Mouse (Mus musculus) neural tube, embryonic 12.5 days (tissue): ENCODE data around the gene Fubp1. TPM values are rescaled to one million over a fixed set of nuclear protein-coding genes. Genes with fewer than 3 reads are reported as not detected.

ENCODE experiments used
- ATAC-seq: fragments of 200-750 bp; cut with Nextera tagmentation; 2 replicates; pipeline ENCODE4 v1.8.0; 2017; ENCODE audit warnings: low read depth, mild to moderate bottlenecking, moderate TSS enrichment, moderate library complexity; ENCODE audit not compliant: low FRiP score
- H3K27ac ChIP-seq: fragments of 300-500 bp; sonication (generic); 2 replicates; pipeline ENCODE4 v1.5.1; 2016
- H3K27me3 ChIP-seq: fragments of 300-500 bp; sonication (generic); replicated peaks from 2 replicates; pipeline ENCODE4 v1.6.1; 2016; ENCODE audit warnings: mild to moderate bottlenecking
- H3K36me3 ChIP-seq: fragments of 300-500 bp; sonication (generic); 2 replicates; pipeline ENCODE4 v1.6.1; 2016; ENCODE audit warnings: mild to moderate bottlenecking
- H3K4me1 ChIP-seq: fragments of 300-500 bp; sonication (generic); 2 replicates; pipeline ENCODE4 v1.6.1; 2016
- H3K4me2 ChIP-seq: fragments of 300-500 bp; sonication (generic); replicated peaks from 2 replicates; pipeline ENCODE4 v1.6.1; 2016; ENCODE audit warnings: mild to moderate bottlenecking
- H3K4me3 ChIP-seq: fragments of 300-500 bp; sonication (generic); 2 replicates; pipeline ENCODE4 v1.5.1; 2016
- H3K9ac ChIP-seq: fragments of 300-500 bp; sonication (generic); 2 replicates; pipeline ENCODE4 v1.6.1; 2016; ENCODE audit warnings: mild to moderate bottlenecking
- H3K9me3 ChIP-seq: fragments of 300-500 bp; sonication (generic); 2 replicates; pipeline ENCODE4 v1.6.1; 2016; ENCODE audit warnings: mild to moderate bottlenecking
- WGBS: fragments of 180-500 bp; shearing (Covaris S2); methylation state at CpG from one replicate; pipeline ENCODE4 v1.1.7; 2016; 5-methylcytosine and 5-hydroxymethylcytosine counted together
- polyA plus RNA-seq: library from polyadenylated mRNA; unstranded; fragments of >200 nt; fragmentation: Nextera tagmentation; extraction: Ambion mirVana; gene quantifications from 2 replicates; pipeline ENCODE4 v1.2.1, GENCODE M21; 2016

Gene Fubp1
- polyA plus RNA-seq: 337 and 352 TPM in 2 replicates

DNA sequence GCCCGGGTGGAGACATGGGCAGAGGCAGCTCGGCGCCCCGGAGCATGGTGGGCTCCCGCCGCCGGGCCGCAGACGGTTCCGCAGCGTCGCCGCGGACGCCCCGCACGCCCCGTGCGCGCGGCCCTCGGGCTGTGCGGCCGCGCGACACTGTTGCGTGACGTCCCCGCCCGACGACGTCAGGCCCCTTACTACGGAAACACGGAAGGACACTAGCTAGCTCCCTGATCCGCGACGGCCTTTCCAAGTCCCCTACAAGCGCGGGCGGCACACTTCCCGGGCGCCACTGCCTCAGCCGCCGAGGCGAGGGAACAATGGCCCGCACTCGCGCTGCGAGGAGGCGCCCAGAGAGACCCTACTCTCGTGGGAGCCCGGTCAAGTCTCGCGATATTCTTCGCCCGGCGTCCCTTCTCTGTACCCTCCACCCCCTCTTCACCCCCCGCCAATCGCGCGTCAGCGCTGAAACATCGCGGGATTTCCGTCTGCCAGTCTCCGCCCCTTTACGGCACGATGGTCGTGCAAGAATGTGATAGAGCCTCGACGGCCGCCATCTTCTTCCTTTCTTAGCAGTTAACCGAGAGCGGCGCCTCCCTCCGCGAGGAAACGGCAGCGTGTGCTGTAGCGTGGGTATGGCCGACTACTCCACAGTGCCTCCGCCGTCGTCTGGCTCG, at the start of gene Fubp1, which contains the start of gene Dnajb4:
Gene Fubp1, plus strand, starts transcription at position 456 of the 668 bp plus-strand sequence.
Gene Dnajb4, minus strand, starts transcription at position 336 of the 668 bp plus-strand sequence.
- Histone ChIP-seq H3K27me3 (no peaks in the 10 kb centered on the region), H3K9ac (peak within 1 kb of the TSS; percentile 100), H3K9me3 (no peaks in the 10 kb centered on the region), H3K36me3 (no peaks in the 10 kb centered on the region; the same call in 1 of the 2 replicates), H3K4me1 (peaks cover 27% of the 10 kb centered on the region), H3K4me3 (peak within 1 kb of the TSS; percentile 93), H3K4me2 (peak within 1 kb of the TSS; percentile 97), H3K27ac (peak within 1 kb of the TSS; percentile 98)
- ATAC-seq: peak; percentile 96
- under 1% methylated on average over 83 of the region's 85 CpGs for WGBS

DNA sequence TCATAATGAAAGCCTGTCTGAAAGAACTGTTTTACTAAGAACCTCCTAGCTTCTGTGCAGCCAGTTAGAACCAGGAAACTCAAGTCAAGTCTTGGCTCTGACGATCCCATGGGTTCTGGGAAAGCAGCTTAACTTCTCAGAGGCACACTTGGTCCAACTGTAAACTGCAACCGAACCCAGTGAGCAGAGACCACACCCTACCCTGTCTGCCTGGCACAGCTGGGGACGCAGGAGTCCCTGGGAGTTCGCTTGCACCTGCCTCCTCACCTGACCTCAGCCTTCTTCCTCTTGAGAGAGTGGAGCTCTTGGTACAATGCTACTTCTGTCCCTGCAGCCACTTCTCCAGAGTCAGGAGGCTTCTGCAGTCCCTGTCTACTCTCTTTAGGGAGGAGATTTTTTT, 49.6 kb upstream of the Fubp1 start:
- no peak for ATAC-seq
- Histone ChIP-seq H3K4me2 (no peak overlapping the region), H3K9ac (no peak overlapping the region), H3K4me1 (peaks cover 3% of the 10 kb centered on the region; the same call in 1 of the 2 replicates), H3K36me3 (no peaks in the 10 kb centered on the region), H3K4me3 (no peak overlapping the region), H3K27ac (no peak overlapping the region), H3K27me3 (peaks cover 7% of the 10 kb centered on the region), H3K9me3 (no peaks in the 10 kb centered on the region)
- WGBS: 62% methylated on average over 4 of the region's 4 CpGs

DNA sequence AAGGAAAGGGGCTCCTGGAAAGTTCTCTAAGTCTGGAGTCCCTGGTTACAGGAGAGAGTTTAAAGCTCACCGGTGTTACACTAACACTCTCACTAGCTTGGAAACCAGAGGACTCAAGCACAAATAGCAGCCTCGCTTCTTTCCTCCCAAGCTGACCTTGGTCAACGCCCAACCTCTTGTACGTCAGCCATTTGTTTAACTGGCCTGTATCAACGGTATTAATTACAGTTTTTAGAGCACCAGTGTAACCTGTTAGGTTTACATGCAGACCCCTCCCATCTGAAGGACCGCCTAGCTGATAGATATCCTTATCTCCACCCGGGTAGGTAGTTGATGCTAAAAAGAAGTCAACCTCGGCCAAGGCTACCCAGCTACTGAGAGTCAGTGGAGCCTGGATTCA, 46.9 kb upstream of the Fubp1 start:
- Histone ChIP-seq H3K27me3 (peaks cover 14% of the 10 kb centered on the region), H3K4me3 (no peak overlapping the region), H3K4me1 (peaks cover 20% of the 10 kb centered on the region), H3K4me2 (no peak overlapping the region), H3K9ac (no peak overlapping the region), H3K36me3 (no peaks in the 10 kb centered on the region), H3K9me3 (no peaks in the 10 kb centered on the region), H3K27ac (no peak overlapping the region)
- 91% methylated on average over 8 of the region's 8 CpGs for WGBS
- no peak for ATAC-seq

DNA sequence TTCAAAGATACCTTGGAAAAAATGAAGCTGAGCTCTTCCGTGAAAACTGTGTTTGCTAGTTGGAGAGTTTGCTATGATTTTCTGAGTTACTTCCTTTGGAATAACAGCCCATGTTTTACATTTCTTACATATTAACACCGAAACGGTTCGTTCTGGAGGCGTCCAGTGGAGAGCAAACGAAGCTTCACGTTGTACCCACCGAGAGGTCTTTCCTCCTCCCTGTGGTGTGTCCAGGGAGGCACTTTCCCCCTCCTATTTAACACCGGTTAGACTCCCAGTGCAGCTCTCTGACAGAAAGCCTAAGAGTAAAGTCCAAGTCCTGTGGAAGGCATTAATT, 45.2 kb upstream of the Fubp1 start:
- WGBS: 30% methylated on average over 9 of the region's 9 CpGs
- Histone ChIP-seq H3K27ac (no peak overlapping the region), H3K36me3 (no peaks in the 10 kb centered on the region), H3K27me3 (peaks cover 14% of the 10 kb centered on the region), H3K9ac (no peak overlapping the region), H3K9me3 (no peaks in the 10 kb centered on the region), H3K4me1 (peaks cover 20% of the 10 kb centered on the region), H3K4me2 (peak overlapping the region; percentile 98), H3K4me3 (peak overlapping the region; percentile 52)
- ATAC-seq: no peak

DNA sequence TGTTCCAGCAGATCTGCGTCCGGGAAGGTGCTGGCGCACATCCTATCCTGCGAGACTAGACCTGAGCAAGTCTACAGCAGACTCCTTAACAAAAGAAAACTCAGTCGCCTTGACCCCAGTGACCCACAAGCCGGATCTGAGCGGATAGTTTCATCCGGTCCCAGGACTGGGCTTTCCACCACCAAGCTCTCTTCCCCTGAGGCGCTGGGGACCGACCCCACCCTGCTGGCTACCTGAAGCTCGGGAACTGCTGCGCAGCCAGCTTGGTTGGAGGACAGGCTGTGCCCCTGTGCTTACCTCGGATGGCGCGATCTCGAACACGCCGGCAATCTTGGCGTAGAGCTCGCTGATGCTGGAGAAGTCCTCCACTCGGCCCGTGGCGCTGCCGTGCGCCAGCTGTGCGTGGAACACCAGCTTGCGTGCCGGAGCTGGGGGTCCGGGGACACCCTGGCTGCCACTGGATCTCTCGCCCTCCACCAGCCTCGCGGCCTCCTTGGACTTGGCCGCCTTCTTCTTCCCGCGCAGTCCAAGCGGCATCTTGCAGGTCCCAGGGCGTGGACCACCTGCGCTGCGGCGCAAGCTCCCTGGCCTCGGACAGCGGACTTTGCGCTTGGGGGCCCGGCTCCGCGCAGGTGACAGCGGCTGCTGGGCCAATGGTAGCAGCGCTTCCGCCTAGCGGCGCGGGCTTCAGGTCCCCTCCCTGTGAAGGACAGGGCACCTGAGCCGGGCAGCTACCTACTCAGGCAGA, 44.7 kb upstream of the Fubp1 start:
- Histone ChIP-seq H3K27ac (no peak overlapping the region), H3K9me3 (no peaks in the 10 kb centered on the region), H3K36me3 (no peaks in the 10 kb centered on the region), H3K27me3 (peaks cover 14% of the 10 kb centered on the region), H3K9ac (peak overlapping the region; percentile 69), H3K4me3 (peak overlapping the region; percentile 52), H3K4me2 (peak overlapping the region; percentile 98), H3K4me1 (peaks cover 20% of the 10 kb centered on the region)
- peak; percentile 65 for ATAC-seq
- 2% methylated on average over 53 of the region's 53 CpGs for WGBS

DNA sequence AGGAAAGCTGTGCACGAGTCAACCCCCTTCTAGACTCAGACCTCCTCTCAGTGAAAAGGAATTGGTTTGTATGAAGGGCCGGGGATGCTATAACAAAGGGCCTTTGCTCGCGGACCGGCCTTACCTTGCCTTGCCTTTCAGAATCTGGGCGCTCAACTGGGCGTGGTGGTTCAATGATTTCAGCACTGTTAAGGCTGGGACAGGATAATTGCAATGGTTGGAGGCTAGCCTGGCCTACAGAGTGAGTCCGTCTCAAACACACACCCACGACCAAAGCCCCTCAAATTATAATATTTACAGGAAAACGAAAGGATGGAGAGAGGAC, 44.2 kb upstream of the Fubp1 start, which contains the start of gene Gipc2:
Gene Gipc2, minus strand, starts transcription at position 132 of the 325 bp plus-strand sequence.
- H3K36me3 ChIP-seq: no peaks in the 10 kb centered on the region
- H3K27me3 ChIP-seq: peaks cover 14% of the 10 kb centered on the region
- peaks cover 20% of the 10 kb centered on the region for H3K4me1 ChIP-seq
- peak within 1 kb of the TSS; percentile 52 for H3K4me3 ChIP-seq
- peak within 1 kb of the TSS; percentile 69 for H3K9ac ChIP-seq
- WGBS: 7% methylated on average over 10 of the region's 10 CpGs
- peak; percentile 48 for ATAC-seq
- H3K4me2 ChIP-seq: peak within 1 kb of the TSS; percentile 98
- no peaks in the 10 kb centered on the region for H3K9me3 ChIP-seq
- no peak within 1 kb of the TSS for H3K27ac ChIP-seq

DNA sequence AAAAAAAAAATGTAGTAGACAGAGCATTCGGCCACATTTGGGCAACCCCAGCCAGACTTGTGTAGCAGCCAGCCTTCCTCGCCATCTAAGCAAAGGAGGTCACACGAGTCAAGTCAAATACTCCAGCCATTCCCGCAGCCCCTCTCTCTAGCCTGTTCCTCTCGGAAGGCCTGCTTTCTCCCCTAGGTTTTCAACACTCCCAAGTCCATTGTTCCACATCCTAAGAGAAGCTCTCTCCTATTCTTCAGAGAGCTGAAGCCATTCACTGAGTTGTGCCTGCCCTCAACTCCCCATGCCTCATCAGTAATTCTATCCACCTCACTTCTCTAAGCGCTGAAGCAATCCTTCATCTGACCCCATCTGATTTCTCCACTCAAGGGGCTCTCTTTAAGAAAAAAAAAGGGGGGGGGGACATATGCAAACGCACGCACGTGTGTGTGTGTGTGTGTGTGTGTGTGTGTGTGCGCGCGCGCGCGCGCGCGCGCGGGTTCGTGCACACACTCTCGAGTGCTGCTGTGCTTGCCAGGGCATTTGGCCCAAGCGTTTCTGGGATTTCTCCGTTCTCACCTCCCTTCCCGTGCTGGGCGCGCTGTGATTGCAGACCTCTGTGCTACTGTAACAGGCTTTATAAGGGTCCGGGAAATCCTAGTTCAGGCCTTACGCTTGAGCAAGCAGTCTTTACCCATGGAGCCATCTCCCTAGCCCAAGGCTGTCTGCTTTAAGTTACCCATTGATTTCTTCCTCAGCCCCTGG, 43.3 kb upstream of the Fubp1 start:
- H3K9ac ChIP-seq: no peak overlapping the region
- 0 out of 2 replicates have a peak, but pooled peaks have one; percentile 25 for ATAC-seq
- H3K9me3 ChIP-seq: no peaks in the 10 kb centered on the region
- H3K4me3 ChIP-seq: peak overlapping the region; percentile 18; the same call in 1 of the 2 replicates
- no peaks in the 10 kb centered on the region for H3K36me3 ChIP-seq
- 12% methylated on average over 29 of the region's 29 CpGs for WGBS
- peaks cover 20% of the 10 kb centered on the region for H3K4me1 ChIP-seq
- peaks cover 14% of the 10 kb centered on the region for H3K27me3 ChIP-seq
- H3K4me2 ChIP-seq: peak overlapping the region; percentile 98
- no peak overlapping the region for H3K27ac ChIP-seq

DNA sequence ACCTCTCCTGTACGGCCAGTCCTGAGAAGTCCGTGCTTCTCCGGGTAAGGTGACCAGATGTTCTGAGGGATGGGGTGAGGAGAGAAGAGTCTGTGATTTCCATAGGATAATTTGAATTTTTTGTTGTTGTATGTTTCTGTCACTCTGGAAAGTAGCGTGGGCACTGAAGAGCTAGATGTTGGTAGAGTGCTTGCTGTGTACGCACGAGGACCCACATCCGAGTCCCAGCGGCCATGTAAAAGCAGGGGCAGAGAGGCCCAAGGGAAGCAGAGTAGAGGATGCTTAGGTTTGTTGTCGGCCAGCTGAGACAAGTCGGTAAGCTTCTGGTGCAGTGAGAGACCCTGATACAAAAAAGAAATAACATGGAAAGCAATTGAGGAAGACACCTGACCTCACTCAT, 42.2 kb upstream of the Fubp1 start:
- Histone ChIP-seq H3K9ac (no peak overlapping the region), H3K27me3 (peaks cover 14% of the 10 kb centered on the region), H3K36me3 (no peaks in the 10 kb centered on the region), H3K4me2 (no peak overlapping the region), H3K27ac (no peak overlapping the region), H3K4me1 (peaks cover 20% of the 10 kb centered on the region), H3K9me3 (no peaks in the 10 kb centered on the region), H3K4me3 (no peak overlapping the region)
- no peak for ATAC-seq
- 96% methylated on average over 10 of the region's 10 CpGs for WGBS

DNA sequence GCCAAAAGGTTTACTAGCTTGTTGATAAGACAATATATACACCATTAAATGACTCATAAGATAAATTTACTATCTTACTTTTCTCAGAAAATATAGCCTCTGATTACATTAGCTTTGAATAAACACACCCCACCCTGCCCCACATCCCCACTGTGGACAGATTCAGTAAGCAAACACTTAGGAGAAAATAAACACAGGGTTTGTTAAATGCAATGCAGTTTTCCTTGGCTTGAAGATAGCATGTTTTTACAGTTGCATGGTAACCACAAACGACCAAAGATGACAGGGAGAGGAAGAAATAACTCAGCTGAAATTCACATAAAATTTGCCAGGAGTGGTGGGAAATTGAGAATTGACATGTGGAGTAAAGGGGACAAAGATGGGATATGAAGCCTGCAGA, 39.8 kb upstream of the Fubp1 start:
- Histone ChIP-seq H3K27ac (no peak overlapping the region), H3K36me3 (no peaks in the 10 kb centered on the region), H3K4me2 (no peak overlapping the region), H3K9me3 (no peaks in the 10 kb centered on the region), H3K4me1 (peaks cover 19% of the 10 kb centered on the region), H3K27me3 (peaks cover 9% of the 10 kb centered on the region), H3K4me3 (no peak overlapping the region), H3K9ac (no peak overlapping the region)
- no peak for ATAC-seq
- WGBS: 44% methylated on average over 1 of the region's 1 CpGs

DNA sequence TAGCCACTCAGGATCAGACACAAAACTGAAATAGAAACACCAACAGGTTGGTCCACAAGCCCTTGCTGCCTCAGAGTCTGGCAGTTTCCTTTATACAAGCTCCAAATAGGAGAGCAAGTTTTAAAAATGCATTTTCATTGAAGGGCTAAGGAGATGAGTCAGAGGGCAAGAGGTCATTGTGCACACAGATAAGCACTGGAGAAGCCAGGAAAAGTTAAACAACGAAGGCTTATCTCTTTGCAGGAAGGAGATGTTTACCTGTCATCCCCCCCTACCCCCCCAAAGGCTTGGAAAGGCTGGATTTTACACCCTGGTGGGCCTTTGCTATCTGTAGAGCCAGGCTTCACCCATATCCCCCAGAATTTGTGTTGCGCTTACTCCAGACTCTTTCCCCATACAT, 39.0 kb upstream of the Fubp1 start:
- WGBS: 93% methylated on average over 2 of the region's 2 CpGs
- no peaks in the 10 kb centered on the region for H3K36me3 ChIP-seq

DNA sequence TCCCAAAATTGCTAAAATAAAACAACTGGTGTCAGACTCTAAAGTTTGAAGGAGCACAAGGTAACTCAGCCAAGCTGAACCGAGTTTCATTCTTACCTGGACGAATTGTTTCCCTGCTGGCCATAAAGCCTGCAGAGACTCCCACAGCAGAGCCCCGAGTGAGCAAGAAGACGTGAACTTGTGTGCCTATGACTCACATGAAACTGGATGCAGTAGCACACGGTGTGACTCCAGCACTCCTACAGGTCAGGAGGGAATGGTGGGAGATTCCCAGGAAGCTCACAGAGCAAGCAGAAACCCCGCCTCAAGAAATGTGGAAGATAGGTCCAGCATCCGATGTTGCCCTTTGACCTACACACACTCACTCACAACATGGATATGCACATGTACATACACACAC, 38.4 kb upstream of the Fubp1 start:
- Histone ChIP-seq H3K9me3 (no peaks in the 10 kb centered on the region), H3K27ac (no peak overlapping the region), H3K4me1 (peaks cover 5% of the 10 kb centered on the region; the same call in 1 of the 2 replicates), H3K4me2 (no peak overlapping the region), H3K36me3 (no peaks in the 10 kb centered on the region), H3K27me3 (no peaks in the 10 kb centered on the region), H3K9ac (no peak overlapping the region), H3K4me3 (no peak overlapping the region)
- WGBS: 72% methylated on average over 7 of the region's 7 CpGs
- ATAC-seq: no peak

More for the DNA sequence above, 39.0 kb upstream of the Fubp1 start:
- Histone ChIP-seq H3K9ac (no peak overlapping the region), H3K27ac (no peak overlapping the region), H3K9me3 (no peaks in the 10 kb centered on the region), H3K4me1 (peaks cover 10% of the 10 kb centered on the region; the same call in 1 of the 2 replicates), H3K27me3 (0 out of 2 replicates have a peak, but pooled peaks cover under 1% of the 10 kb centered on the region), H3K4me2 (no peak overlapping the region), H3K4me3 (no peak overlapping the region)
- no peak for ATAC-seq
